Mouse (Mus musculus) embryonic stem cell, embryonic (primary cell): ENCODE data around the gene Bcas3.

ENCODE experiments used
- CTCF ChIA-PET, 4 experiments: fragments of 300-600 bp in 2 of 4; fragments of 350-600 bp in 2 of 4; sonication (Branson Sonifier 250); formaldehyde crosslinking; loops; one replicate each; lab custom pipeline; 2022; ENCODE audit warnings: inconsistent platforms in 2 of 4; lab: Charles Lee
- POLR2A ChIA-PET, 4 experiments: fragments of 300-600 bp in 2 of 4; fragments of 350-600 bp in 2 of 4; sonication (Branson Sonifier 250); formaldehyde crosslinking; loops; one replicate each; lab custom pipeline; 2022; ENCODE audit warnings: antibody characterized with exemption in 4 of 4, inconsistent platforms in 1 of 4; lab: Charles Lee

Bcas3 gene

GRCm38 (mm10) chr11:85842596-85843346, 489.8 kb downstream of the Bcas3 start:
- POLR2A ChIA-PET, result interaction anchor here in 2 of 4 experiments (0.7 to 4.4 kb wide), 20 partner anchors 9 to 701 kb away, joined by 3 to 15 read pairs (median 4); partner anchors contain the start of genes Bcas3 (in 1 of the 2), Tbx2 (in 1 of the 2) and Tbx4 (in 1 of the 2)

GRCm38 (mm10) chr11:85843347-85843692, 490.4 kb downstream of the Bcas3 start:
- ChIA-PET POLR2A (interaction anchor here in 3 of 4 experiments (0.6 to 2.0 kb wide), 14 partner anchors 11 to 701 kb away, joined by 3 to 9 read pairs (median 4); partner anchors contain the start of genes Bcas3 (in 1 of the 3) and Tbx2 (in 1 of the 3)), CTCF (interaction anchor here in 3 of 4 experiments (0.6 to 3.8 kb wide), 31 partner anchors 9 to 660 kb away, joined by 3 to 22 read pairs (median 4); partner anchors contain the start of genes Bcas3 (in 1 of the 3) and Tbx2 (in 1 of the 3))

More at GRCm38 (mm10) chr11:85842596-85843346, 489.8 kb downstream of the Bcas3 start:
- CTCF ChIA-PET, result interaction anchor here (0.5 to 3.8 kb wide), 35 partner anchors 8 to 659 kb away, joined by 3 to 22 read pairs (median 4); partner anchors contain the start of genes Bcas3 (in 1 of the 4) and Tbx2 (in 1 of the 4)

DNA sequence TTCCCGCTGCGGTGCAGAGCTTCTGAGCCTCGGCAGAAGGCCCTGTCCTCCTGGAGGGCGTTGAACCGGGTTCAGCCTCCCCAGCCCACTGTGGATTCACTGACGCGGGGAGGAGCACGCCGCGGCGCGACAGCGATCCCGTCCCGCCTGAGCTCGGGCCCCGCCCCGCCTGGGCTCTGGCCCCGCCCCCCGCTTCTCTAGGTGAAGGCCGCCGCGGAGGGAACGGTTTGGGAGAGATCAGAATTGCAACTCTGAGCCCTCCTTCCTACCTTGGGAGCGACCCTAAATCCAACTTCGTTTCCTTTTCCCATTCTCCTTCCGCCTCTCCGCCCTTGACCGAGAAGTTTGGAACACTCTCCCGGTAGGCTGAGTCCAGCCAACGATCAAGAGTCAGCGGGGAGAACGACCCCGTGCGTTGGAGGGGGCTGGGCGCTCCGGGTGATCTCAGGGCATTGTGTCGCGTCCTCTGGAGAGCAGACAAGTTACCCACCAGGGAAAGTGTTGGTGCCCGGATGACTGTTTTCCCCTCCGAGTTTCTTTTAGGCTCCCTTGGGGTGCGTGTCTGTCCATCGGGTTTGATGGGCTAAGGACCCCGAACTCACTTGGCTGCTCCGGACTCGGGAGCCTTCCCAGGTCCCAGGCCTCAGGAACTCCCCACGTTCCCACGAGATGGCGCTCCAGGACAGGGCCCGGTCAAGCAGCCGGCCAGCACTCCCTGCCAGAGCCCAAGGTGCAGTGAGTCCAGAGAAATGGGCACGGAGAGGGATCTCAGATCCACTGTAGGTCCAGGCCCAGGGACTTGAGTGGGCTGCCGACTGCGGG, 491.4 kb downstream of the Bcas3 start:
- ChIA-PET CTCF (interaction anchor here (0.5 to 3.8 kb wide), 43 partner anchors 8 to 1609 kb away, joined by 3 to 22 read pairs (median 4); partner anchors contain the start of genes Bcas3 (in 1 of the 4) and Tbx2 (in 1 of the 4)), POLR2A (interaction anchor here (0.7 to 2.0 kb wide), 20 partner anchors 9 to 809 kb away, joined by 3 to 9 read pairs (median 3); partner anchors contain the start of genes Bcas3 (in 1 of the 4), Brip1 (in 1 of the 4) and Tbx2 (in 1 of the 4))

DNA sequence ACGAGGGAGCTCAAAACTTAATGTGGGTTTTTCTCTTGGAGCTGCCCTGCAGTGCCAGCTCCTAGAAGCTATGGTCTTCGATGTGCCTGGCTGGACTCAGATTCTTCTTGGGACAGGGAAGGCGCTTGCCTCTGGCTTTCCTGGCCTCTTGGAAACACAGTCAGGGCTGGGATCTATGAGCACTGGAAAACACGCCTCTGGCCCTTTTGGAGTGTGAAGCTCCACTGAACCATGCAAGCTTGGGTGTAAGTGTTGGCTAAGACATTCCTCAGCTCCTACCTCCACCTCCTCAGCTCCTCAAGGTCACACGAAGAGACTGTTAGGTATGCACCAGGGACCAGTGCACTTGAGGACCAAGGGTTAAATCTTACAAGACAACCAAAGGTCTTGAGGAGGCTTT, 492.0 kb downstream of the Bcas3 start:
- ChIA-PET CTCF (interaction anchor here in 3 of 4 experiments (0.6 to 3.8 kb wide), 17 partner anchors 12 to 741 kb away, joined by 3 to 22 read pairs (median 4); partner anchors contain the start of genes Bcas3 (in 1 of the 3) and Tbx2 (in 1 of the 3)), POLR2A (interaction anchor here (0.7 to 2.0 kb wide), 7 partner anchors 13 to 808 kb away, joined by 3 to 7 read pairs (median 3); no protein-coding TSS in a partner anchor)

- ChIA-PET POLR2A (interaction anchor here in 1 of 4 experiments (0.7 to 1.3 kb wide), 2 partner anchors 12 to 16 kb away, joined by 3 to 5 read pairs; no protein-coding TSS in a partner anchor), CTCF (interaction anchor here in 3 of 4 experiments (0.6 to 1.4 kb wide), 5 partner anchors 12 to 617 kb away, joined by 3 to 4 read pairs (median 4); no protein-coding TSS in a partner anchor)
Measured at GRCm38 (mm10) chr11:85845921-85846320, 493.0 kb downstream of the Bcas3 start.

DNA sequence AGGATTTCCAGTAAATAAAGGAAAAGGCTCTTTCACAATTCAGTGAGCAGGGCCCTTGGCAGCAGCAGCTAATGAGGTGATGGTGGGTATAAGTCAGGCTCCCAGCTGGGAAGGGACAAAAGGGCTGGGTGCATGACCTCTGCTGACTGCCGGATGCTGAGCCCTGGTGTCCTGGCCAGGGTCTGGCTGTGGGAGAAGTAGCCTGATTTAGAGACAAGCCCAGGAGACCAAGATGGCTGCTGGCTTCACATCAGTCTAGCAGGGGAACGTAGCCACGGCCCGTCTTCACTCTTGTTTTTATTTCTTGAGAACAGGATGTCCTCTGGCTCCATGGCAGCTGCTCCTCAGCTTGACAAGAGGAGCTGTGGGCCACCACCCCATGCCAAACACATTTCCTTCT, 493.5 kb downstream of the Bcas3 start:
- CTCF ChIA-PET, result interaction anchor here in 1 of 4 experiments (1.1 to 1.4 kb wide), 2 partner anchors 12 to 17 kb away, joined by 3 to 4 read pairs; no protein-coding TSS in a partner anchor
- POLR2A ChIA-PET, result no interaction called here

DNA sequence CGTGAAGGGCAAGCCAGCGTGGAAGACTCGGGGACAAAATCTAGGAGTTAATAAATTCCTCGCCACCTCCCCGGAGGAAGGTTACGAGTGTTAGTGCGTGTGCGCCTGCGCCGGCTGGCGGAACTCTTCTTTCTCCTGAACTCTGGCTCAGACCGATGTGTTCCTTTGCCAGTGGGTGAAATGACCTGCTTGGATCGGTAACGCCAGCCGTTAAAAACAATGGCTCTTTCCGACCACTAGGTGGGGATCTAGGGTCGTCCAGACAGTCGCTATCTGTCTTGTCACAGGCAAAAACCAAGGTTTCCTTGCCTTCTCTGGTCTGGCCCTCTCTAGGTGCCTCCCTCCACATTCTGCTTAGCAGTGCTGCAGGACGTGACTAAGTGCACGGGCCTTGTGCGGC, 496.1 kb downstream of the Bcas3 start:
- POLR2A ChIA-PET, result no interaction called here
- CTCF ChIA-PET, result interaction anchor here in 1 of 4 experiments (0.7 kb wide), 1 partner anchor 248 kb away, joined by 5 read pairs; no protein-coding TSS in a partner anchor

GRCm38 (mm10) chr11:85850233-85850632, 497.3 kb downstream of the Bcas3 start, which contains the start of gene Gm11444:
Gm11444 (minus strand) TSS chr11:85850333.
- CTCF ChIA-PET, result interaction anchor here (0.6 to 1.7 kb wide), 10 partner anchors 14 to 618 kb away, joined by 3 to 9 read pairs (median 4); no protein-coding TSS in a partner anchor
- POLR2A ChIA-PET, result interaction anchor here in 2 of 4 experiments (0.6 to 1.9 kb wide), 7 partner anchors 10 to 615 kb away, joined by 3 to 8 read pairs (median 4); partner anchors contain the start of gene Appbp2 (in 1 of the 2)

DNA sequence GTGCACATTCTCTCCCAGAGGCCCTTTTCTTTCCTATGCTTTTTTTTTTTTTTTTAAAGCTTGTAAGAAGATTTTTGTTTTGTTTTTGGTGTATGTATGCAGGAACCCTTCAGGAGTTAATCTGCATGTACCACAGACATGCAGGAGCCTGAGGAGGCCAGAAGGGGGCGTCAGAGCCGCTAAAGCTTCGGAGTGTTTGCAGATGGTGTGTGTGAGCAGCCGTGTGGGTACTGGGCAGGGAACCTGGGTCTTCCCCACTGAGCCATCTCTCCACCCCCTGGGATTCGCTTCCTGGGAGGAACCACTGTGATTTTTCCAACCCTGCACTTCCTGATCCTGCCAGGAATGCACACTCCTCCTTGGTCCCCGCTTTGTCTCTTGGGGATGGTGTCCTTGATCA, 497.8 kb downstream of the Bcas3 start:
- CTCF ChIA-PET, result interaction anchor here (0.6 to 1.7 kb wide), 29 partner anchors 10 to 972 kb away, joined by 3 to 10 read pairs (median 4); no protein-coding TSS in a partner anchor
- POLR2A ChIA-PET, result interaction anchor here in 2 of 4 experiments (0.6 to 1.9 kb wide), 7 partner anchors 10 to 616 kb away, joined by 3 to 8 read pairs (median 4); partner anchors contain the start of gene Appbp2 (in 1 of the 2)

DNA sequence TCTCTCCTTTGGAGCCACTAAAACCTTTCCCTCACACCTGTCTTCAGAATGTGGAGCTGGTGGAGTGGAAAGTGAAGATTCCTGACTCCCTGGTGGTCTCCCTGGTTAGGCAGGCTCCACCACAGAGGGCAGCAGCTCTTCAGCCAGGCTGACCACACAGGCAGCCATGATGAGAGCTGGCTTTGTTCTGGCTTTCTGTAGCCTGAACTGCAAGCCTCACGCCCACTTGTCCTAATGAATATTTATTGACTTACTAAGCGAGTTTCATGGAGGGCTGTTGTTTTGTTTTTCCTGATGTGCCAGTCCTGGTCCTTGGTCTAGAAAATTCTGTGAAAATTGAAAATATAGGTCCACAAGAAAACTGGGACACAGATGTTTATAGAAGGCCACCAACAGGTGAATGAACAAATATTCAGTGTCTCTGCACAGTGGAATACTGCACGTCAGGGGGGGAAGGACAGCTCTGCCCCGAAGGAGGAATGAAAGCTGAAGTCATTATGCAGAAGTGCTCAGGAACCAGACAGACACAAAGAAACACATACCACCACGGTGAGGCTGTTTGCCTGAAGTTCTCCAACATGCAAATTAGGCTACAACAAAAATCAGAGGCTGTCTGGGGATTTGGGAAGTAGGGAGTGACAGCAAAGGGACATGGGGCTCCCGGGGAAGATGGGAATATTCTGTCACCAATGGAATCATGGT, 505.2 kb downstream of the Bcas3 start:
- ChIA-PET POLR2A (interaction anchor here in 3 of 4 experiments (0.6 to 1.7 kb wide), 14 partner anchors 13 to 1152 kb away, joined by 3 to 5 read pairs (median 3); no protein-coding TSS in a partner anchor), CTCF (interaction anchor here in 3 of 4 experiments (0.6 to 1.9 kb wide), 8 partner anchors 12 to 1019 kb away, joined by 3 to 7 read pairs (median 4); no protein-coding TSS in a partner anchor)

GRCm38 (mm10) chr11:85864363-85864762, 511.4 kb downstream of the Bcas3 start:
- POLR2A ChIA-PET, result interaction anchor here in 2 of 4 experiments (1.1 to 1.9 kb wide), 4 partner anchors 14 to 394 kb away, joined by 3 to 5 read pairs (median 4); no protein-coding TSS in a partner anchor
- CTCF ChIA-PET, result interaction anchor here (0.5 to 2.8 kb wide), 17 partner anchors 12 to 580 kb away, joined by 3 to 22 read pairs (median 3); no protein-coding TSS in a partner anchor
